8 mouse cellular contexts compared by ENCODE assay signal in the genomic region with DNA sequence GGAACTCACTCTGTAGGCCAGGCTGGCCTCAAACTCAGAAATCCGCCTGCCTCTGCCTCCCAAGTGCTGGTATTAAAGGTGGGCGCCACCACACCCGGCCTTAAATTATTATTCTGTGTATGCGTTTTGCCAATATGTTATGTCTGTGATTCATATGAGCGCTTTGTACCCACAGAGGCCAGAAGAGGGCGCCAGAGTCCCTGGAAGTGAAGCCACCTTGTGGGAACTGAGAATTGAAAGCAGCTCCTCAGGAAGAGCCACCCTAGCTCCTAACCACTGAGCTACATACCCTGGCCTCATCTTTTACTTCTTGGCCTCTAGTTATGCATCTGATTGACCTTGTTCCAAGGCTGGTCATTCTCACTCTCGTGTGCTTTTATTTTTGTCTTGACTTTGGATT. TPM values are rescaled to one million over a fixed set of nuclear protein-coding genes. Genes with fewer than 3 reads are reported as not detected.
DNase-seq lines count a peak whose midpoint lies in the region; TF ChIP-seq lines count a peak whose summit lies in the region.

No protein-coding gene starts in this region.

- TF ChIP-seq CTCF in ES-Bruce4 (IDR thresholded peaks at IDR 0.05; ENCODE audit: low read depth, low read length), result peak; percentile 80
- TF ChIP-seq CTCF in lung, adult 2 months (IDR thresholded peaks at IDR 0.05; ENCODE audit: insufficient read depth, low read length), result peak; percentile 92

- no peak for TF ChIP-seq EP300 in ES-Bruce4 (IDR thresholded peaks at IDR 0.05; ENCODE audit: insufficient read depth, low read depth, low read length)

- H3K27me3 ChIP-seq in ES-Bruce4 (ENCODE audit: control insufficient read depth, insufficient read depth, low read length, poor library complexity, severe bottlenecking), result no peaks in the 10 kb centered on the region; the same call in 1 of the 2 replicates

- WGBS in lung, adult 2 months, result 27% methylated on average over 7 of the region's 7 CpGs

- peak; percentile 87 for DNase-seq in 416B (ENCODE audit: low read depth)
- peak; percentile 80 for DNase-seq in c-Kit-positive CD71-positive TER-119-negative erythroid progenitor cells, embryonic 14.5 days (ENCODE audit: low read depth)
- DNase-seq in frontal cortex, postnatal 25 days (ENCODE audit: low spot score in 2 of 2), result peak; percentile 73
- DNase-seq in kidney, postnatal 36 days, result peak; percentile 87 to 94
- peak; percentile 82 for DNase-seq in lung, adult 2 months
- DNase-seq in right cerebral cortex, postnatal 4 days, result peak; percentile 83
- no peak for DNase-seq in yolk sac, embryonic 10.5 days (ENCODE audit: low spot score)

- H3K36me3 ChIP-seq in ES-Bruce4 (ENCODE audit: control insufficient read depth, insufficient read depth, low read length, poor library complexity, severe bottlenecking), result no peaks in the 10 kb centered on the region

- no peak for TF ChIP-seq POLR2A in ES-Bruce4 (IDR thresholded peaks at IDR 0.05; ENCODE audit: insufficient read depth, low read length)
- no peak for TF ChIP-seq POLR2A in lung, adult 2 months (IDR thresholded peaks at IDR 0.05; ENCODE audit: borderline replicate concordance, extremely low read depth, low read depth, low read length)

- H3K4me1 ChIP-seq in ES-Bruce4 (ENCODE audit: control insufficient read depth, insufficient read depth, low read length), result no peaks in the 10 kb centered on the region
- peaks cover 6% of the 10 kb centered on the region for H3K4me1 ChIP-seq in lung, adult 2 months (ENCODE audit: control insufficient read depth, insufficient read depth, low read length)

- no peaks in the 10 kb centered on the region for H3K9me3 ChIP-seq in ES-Bruce4 (replicated peaks; ENCODE audit: control insufficient read depth, insufficient read depth, low read length, poor library complexity, severe bottlenecking)

- no peak overlapping the region for H3K9ac ChIP-seq in ES-Bruce4 (ENCODE audit: low read depth, poor library complexity, severe bottlenecking)

- H3K4me3 ChIP-seq in ES-Bruce4 (ENCODE audit: low read depth, low read length), result no peak overlapping the region
- H3K4me3 ChIP-seq in lung, adult 2 months (replicated peaks; ENCODE audit: extremely low read depth, low read depth, low read length), result no peak overlapping the region

- no peak overlapping the region for H3K27ac ChIP-seq in ES-Bruce4 (ENCODE audit: insufficient read depth, low read length)

RNA-seq across cellular contexts. Expression of a gene that starts 2.5 kb away (rescaled TPM):
- 1.9 and 3.2 TPM in 2 replicates for polyA plus RNA-seq in ES-Bruce4 (2011; ENCODE audit: insufficient read depth, insufficient read length, low read depth, missing spikeins)
- 3.8 and 6.3 TPM in 2 replicates for polyA plus RNA-seq in lung, adult 2 months (2012; rRNA removed)

RNA-seq across cellular contexts. Expression of a gene that starts 20.7 kb away (rescaled TPM):
- polyA plus RNA-seq in ES-Bruce4 (2011; ENCODE audit: insufficient read depth, insufficient read length, low read depth, missing spikeins), result 14.5 and 20.7 TPM in 2 replicates
- 31.1 and 47.2 TPM in 2 replicates for polyA plus RNA-seq in lung, adult 2 months (2012; rRNA removed)

RNA-seq across cellular contexts. Expression of a gene that starts 35.4 kb away (rescaled TPM):
- polyA plus RNA-seq in ES-Bruce4 (2011; ENCODE audit: insufficient read depth, insufficient read length, low read depth, missing spikeins), result 3.0 and 4.9 TPM in 2 replicates
- 7.2 and 14.0 TPM in 2 replicates for polyA plus RNA-seq in lung, adult 2 months (2012; rRNA removed)

RNA-seq across cellular contexts. Expression of a gene that starts 53.8 kb away (rescaled TPM):
- not detected in 2 replicates for polyA plus RNA-seq in ES-Bruce4 (2011; ENCODE audit: insufficient read depth, insufficient read length, low read depth, missing spikeins)
- polyA plus RNA-seq in lung, adult 2 months (2012; rRNA removed), result 0.78 and 1.1 TPM in 2 replicates

RNA-seq across cellular contexts. Expression of a gene that starts 59.8 kb away (rescaled TPM):
- 0.35 TPM in 1 of 2 replicates, not detected in the other for polyA plus RNA-seq in ES-Bruce4 (2011; ENCODE audit: insufficient read depth, insufficient read length, low read depth, missing spikeins)
- 2.1 and 4.5 TPM in 2 replicates for polyA plus RNA-seq in lung, adult 2 months (2012; rRNA removed)
